Mouse (Mus musculus): ENCODE measurements at regions not wholly inside any gene's neighbourhood (a gene's known extent, or its start where the extent isn't known, plus 50 kb on each side); places are given as distances from the start of the nearest gene placed in this dataset.

DNA sequence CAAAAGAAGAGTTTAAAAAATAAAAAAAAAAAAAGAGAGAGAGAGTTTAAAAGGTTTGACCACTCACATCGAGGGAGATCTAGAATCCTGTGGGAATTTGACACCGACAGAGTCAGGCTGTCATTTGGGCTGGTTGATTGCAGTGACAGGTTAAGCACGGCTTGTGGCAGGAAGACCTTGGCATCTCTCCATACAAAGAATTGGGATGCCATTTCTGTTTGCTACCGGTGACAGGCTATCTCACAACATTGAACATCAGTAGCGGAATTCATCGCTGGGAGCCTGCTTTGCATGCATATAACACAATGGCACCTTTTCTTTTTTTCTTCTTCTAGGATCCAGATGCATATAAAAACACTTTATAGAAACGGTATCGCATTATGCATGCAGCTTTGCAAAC is 53.7 kb upstream of the Gm26657 start:
- no peak for DNase-seq (ENCODE audit: low read depth, low spot score)

DNA sequence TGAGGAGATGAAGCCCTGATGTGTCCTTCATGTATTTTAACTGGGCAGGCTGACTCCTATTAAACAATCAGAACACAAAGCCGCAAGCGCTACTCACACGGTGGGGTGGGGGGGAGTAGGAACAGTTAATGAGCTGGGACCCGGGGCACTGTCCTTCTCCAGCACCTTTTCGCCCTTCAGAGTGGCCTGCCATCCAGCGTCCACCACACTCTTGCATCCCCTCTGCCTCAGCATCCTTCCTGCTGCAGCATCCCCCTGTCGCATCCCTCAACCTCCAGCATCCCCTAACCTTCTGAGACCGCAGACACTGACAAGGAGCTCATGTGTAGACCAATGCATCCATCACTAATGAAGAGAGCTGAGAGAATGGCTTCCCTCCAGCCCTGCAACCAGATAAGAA is 54.2 kb upstream of the Gm26657 start:
- no peak for DNase-seq (ENCODE audit: low read depth, low spot score)

DNA sequence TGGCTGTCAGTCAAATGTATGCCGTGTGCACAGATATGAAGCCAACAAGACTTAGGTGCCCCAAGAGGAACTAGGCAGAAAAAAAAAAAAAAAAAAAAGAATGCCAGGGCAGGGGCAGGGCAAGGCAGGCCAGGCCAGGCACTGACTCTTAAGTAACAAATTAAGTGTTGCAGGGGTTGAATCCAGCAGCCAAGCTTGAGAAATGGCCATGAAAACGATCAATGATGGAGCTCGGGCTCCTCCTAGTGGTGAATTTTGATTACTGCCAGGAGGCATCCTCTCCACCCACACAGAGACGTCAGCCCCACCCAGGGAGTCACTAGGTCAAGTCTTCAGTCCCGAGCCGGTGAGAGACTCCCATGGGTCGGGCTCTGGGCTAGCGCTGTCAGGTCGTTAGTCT is 54.7 kb upstream of the Gm26657 start:
- peak; percentile 84 for DNase-seq (ENCODE audit: low read depth, low spot score)

DNA sequence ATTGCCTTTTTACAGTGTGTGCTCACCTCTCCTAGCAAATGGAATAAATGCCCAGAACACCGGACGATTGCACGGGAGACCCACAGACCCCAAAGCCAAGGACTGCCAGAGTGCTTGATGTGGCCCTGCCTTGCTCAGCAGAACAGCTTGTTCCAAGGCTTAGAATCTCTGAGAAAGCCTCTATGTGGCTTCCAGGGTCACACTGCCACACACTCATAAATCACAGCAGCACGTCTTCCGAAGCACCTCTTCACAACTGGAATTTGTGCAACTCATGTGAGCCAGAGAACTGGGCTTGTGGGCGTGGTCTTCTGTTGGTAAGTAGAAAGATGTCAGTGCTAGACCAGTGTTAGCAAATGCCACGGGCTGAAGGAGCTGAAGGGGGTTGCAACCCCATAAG is 55.8 kb upstream of the Gm26657 start:
- no peak for DNase-seq (ENCODE audit: low read depth, low spot score)

DNA sequence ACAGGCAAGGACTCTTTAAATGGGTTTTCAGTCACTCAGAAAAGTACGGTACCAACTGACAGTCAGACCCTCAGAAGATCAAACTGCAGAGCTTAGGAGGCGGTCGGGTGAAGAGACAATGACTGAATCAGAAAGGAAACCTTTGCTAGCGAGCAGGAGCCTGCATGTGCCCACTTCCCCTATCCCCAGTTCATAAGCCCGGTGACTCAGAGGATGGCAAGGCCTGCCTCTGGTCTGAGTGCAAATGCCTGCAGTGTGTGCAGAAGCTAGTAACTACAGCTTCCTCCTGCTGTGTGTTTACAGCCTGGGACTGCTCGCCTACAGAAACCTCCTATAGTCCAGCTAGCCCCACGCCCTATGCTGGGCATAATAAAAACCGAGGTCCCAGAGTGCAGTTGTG is 58.7 kb upstream of the Gm26657 start:
- DNase-seq (ENCODE audit: low read depth, low spot score): no peak

DNA sequence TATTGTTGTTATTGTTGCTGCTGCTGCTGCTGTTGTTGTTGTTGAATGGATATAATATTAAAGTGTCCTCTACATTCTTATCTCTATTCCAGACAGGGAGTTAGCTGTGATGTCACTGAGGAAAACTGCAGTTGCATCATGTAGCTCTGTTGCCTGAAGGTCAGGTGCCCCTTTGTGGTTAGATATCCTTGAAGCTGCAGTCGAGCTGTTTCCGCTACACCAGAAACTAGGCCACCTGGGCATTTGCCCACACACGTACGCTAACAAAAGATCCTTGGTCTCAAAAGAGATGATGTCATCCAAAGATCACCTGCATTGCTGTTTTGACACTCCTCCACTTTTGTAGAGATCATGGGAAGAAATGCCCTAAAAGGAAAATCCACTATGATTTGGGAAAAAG is 66.0 kb upstream of the Gm26657 start:
- no peak for DNase-seq (ENCODE audit: low read depth, low spot score)

DNA sequence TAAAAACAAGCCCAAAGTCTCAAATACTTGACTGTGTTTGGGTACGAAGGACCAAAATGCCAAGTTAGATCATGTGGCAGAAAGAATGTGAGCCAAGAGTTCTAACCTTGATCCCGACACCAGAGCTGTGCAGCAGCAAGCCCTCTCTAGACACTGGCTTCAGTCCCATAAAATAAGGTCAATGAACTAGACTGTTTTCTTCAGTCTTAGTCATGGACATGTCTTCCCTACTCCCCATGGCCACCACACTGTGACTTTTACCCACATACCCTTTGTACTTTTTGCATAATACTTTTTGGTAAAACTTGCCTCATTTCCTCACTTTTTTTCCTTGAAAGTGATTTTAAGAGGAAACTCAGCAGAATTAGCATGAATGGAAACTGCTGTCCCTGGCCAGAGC is 74.9 kb upstream of the Gm26657 start:
- no peak for DNase-seq (ENCODE audit: low read depth, low spot score)

DNA sequence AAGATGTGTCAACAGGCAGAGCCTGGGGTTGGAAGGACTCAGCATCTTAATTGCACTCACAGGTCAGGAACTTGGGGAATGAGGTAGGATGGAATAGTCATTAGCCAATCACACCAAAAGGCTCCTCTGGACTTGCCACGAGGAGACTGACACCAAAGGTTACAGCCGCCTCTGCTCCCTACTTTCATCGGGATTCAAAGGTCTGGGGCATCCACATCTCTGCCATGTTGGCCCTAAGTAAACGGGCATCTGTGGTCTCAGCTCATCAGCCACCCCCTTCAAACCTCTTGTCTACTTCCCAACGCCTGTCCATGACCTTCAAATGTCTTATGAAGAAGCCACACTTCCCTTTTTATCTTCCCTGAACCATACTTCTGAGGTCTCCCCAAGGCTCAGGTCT is 78.1 kb upstream of the Gm26657 start:
- no peak for DNase-seq (ENCODE audit: low read depth, low spot score)

DNA sequence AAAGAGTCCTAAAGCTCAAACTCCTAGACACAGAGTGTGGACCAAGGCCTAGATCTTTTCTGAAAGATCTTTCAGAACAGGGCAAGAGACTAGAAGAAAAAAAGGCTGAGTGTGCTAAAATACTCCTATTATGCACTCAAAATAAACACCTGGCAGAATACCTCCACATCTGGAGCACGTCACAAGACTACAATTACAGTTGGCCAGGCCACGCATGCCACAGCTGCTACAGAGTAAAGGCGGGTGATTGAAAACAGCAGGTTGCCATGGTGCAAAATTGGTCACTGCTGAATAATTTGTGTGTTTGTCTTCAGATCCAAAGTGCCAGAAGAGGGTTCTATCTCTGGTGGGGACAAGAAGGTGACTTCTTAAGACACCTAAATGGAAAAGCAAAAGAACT is 82.8 kb upstream of the Gm26657 start:
- no peak for DNase-seq (ENCODE audit: low read depth, low spot score)

DNA sequence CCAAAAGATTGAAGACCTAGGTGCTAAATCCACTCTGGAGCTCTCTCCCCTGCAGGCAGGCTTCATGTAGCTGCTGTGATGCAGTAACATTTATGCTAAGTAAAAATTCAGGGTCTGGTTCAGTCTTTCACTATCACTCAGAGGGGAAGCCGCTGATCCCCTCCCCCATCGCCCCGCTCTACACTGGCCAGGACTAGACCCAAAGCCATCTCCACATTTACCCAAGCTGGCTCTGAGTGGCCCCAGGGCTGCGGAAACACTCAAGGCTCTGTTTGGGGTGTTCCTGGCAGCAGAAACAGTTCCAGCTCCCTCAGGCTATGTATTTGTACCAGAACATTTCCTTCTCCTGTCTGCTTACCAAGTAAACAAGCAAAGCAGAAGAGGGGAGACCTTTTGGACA is 85.5 kb upstream of the Gm26657 start:
- DNase-seq (ENCODE audit: low read depth, low spot score): no peak

DNA sequence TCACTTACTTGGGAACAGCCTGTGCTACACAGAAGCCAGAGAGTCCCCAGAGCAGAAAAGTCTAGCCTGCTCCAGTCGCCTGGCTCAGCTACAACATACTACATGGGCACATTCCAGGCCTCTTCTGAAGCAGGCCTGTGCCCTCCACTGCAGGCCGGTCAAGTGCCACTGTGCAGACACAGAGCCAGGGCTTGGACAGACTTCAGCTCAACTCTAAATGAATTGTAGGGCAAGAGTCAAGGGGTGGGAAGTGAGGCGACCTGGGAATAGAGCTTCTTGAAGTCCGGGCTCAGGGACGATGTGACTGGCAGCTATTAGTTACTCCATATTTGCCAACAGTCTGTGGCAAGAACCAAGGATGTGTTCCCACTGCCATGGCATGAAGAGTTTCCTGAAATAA is 87.1 kb upstream of the Gm26657 start:
- no peak for DNase-seq (ENCODE audit: low read depth, low spot score)

DNA sequence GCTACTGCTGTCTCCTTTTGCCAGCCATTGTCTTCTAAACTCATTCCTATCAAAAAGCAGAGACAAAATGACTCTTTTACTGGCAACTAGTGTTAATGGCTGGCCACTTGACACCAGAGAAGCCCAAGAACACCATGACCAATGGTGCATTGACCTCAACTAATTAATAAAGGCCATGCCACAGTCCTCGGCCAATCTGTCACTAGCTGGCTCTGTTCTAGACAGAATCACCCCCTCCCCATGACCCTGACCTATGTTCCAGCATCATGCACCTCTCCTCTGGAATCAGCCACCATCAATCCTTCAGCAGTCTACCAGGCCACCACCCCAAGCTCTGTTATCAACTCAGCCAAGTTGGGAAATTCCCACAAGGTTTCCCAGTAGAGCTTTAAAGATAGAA is 90.1 kb upstream of the Gm26657 start:
- no peak for DNase-seq (ENCODE audit: low read depth, low spot score)

DNA sequence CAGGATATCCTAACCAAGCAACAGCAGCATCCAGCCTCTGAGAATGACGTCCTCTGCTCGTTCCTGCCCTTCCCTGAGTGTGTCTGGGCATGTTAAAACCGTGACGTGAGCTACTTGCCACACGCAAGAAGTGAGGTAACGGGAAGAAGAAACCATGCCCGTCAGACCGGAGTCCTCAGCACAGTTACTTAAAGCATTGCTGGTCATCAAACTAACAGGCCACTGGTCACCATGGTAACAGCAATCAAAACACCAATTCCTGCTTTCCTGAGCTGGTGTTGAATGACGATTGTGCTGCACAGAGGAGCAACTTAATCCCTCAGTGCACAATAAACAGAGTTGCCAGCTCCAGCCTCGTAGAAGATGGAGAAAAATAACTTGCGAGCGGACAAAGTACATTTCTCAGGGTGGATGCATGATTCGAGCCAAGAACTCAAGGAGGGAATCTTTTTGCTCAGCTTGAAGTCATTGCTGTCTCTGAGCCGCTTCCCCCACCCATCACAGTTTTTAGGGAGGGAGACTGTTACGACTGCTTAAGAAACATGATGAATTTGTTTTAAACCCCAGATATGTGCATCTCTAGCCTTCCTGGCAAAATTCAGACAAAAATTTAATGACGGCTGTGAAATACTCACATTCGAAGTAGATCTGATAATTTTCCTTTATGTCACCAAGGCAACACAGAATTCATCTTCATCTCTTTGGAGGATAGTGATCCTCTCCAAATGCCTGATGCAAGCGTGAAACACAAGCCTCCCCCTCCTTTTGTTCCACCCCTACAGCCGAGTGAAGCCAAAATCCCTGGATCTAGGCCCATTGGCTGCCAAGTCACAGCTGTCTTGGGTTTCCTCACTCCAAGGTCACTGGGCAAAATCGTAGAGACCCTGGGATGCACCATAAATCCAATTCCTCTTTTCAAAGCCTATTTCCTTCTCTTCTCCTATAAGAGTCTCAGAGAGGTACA is 95.6 kb upstream of the Gm26657 start:
- DNase-seq (ENCODE audit: low read depth, low spot score): no peak

DNA sequence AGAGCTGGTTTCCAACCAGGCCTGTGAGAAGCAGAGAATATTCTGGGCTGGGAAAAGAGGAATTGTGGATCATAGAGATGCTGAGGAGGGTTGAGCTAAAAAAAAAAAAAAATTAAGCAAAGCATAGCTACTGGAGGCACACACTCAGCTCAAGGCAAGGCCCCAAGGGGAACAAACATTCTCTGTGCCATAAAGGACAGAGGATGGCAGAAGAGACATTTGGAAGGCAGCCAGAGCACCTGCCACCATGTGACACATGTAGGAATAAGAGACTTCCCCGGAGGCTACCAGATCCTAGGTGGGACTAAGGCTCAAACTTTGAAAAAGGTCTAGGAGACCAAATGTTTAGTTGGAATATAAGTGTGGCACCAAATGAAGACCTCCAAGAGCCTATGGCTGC is 96.4 kb upstream of the Gm26657 start:
- DNase-seq (ENCODE audit: low read depth, low spot score): no peak

DNA sequence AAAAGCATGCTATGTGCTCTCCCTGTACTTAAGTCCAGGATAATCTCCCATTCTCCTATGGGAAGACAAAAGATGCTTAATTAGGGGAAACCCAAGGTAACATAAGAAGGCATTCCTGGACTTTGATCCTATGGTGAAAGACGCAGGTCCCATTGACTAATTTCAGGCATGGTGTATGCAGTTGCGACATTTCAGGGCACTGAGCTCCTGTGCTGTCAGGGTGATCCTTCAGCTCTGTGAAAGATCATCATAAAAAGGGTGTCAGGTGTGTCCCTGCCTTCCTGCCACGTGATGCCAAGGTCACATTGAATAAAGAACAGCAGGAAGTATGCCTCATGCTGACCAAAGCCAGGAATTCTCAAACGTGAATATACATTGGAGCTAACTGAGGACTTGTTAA is 100.2 kb upstream of the Gm26657 start:
- peak; percentile 6 for DNase-seq (ENCODE audit: low read depth, low spot score)

DNA sequence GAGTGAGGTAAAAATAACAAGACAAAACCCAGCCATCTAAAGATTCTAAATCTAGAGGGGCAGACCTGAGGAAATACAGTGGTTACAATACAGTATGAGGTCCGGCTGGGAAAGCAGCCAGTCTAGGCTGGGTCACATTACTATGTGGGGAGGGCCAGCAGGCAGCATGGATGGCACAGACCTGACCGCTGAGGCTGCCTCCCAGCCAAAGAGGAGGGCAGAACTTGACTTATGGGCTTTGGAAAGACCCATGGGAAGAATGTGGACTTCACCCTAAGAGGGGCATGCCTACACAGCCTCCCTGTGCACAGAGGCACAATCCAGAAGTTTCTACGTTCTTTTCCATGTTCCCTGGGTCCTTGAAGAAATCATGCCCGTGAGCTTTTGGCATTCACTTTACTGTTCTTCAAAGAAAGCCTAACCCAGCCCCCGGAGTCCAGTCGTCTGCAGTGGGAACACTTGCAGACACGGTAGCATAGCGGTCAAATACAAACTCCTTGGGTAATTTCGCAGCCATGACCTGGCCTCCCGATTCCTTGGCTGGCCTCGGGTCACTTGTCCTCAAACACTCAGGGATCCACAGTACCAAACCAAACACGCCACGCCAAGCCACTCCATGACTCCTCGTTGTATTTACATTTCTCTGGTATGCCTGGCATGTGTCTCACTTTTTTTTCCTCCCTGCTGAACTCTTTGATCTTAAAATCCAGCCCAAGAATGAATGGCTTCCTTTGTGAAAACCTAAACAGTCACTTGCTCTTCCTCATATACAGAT is 101.0 kb upstream of the Gm26657 start:
- DNase-seq (ENCODE audit: low read depth, low spot score): no peak

DNA sequence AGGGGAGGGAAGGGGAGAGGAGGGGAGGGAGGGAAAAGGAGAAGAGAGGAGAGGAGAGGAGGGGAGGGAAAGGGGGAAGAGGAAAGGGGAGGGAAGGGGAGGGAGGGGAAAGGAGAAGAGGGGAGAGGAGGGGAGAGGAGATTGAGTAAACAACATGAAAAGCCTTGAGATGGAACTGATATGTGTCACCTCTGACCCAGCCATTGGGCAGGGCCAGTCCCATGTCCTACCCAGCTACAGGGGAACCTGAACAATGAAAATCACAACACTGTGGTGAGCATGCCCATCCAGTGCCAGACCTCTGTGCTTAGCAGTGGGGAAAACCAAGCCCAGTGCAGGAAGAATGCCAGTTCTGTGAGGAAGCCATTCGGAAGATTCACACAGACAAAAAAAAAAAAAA is 103.6 kb upstream of the Gm26657 start:
- no peak for DNase-seq (ENCODE audit: low read depth, low spot score)

DNA sequence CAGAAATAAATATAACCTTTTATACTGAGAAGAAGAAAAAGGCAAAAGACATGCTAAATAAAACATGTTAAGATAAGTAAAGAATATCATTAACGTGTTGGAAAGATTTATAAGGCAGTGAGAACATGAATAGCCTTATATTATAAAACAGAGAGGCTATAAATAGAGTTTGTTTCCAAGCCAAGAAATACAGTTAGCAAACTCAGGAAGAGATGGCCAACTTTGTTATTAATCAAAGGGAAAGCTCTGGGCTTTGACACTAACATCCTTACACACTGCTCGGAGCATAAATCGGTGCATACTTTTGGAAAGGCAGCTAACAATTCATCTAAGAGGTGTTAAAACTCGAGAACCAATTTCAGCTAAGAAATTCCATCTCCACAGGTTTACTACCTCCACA is 106.3 kb upstream of the Gm26657 start:
- no peak for DNase-seq (ENCODE audit: low read depth, low spot score)

DNA sequence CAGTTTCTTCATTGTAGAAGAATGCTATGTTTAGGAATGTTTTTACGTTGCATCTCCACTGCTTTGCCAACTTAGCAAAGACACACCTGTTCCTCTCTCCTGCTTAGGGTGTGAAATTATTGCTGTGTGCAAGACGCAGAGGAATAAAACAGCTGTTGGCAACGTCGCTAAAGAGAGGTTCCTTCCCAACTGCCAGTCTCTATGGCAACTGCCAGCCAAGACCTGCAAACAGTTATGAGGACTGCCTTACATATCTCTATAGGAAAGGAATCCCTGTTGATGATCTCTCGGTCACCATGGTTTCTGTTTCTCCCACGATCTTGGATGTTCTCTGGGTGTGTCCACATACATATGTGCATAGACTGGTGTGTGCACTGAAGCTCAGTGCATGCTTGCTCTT is 109.6 kb upstream of the Gm26657 start:
- no peak for DNase-seq (ENCODE audit: low read depth, low spot score)

DNA sequence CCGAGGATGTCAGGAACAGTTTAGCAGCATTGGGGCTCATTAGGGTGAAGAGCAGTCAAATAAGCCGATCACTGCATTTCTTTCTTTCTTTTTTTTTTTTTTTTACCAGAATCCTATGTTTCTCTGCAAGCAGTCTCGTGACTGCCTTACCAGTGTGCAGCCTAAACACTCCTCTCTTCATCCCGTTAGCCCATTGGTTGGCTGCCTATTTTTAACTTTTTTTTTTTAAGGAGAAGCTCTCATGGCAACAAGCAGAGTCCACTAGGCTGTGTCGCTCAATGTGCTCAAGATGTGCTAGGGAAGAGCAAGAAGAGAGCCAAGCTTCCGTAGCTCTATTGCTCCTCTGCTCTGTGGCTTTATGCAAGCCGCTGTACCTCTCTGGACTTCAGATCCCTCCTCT is 112.7 kb upstream of the Gm26657 start:
- no peak for DNase-seq (ENCODE audit: low read depth, low spot score)

DNA sequence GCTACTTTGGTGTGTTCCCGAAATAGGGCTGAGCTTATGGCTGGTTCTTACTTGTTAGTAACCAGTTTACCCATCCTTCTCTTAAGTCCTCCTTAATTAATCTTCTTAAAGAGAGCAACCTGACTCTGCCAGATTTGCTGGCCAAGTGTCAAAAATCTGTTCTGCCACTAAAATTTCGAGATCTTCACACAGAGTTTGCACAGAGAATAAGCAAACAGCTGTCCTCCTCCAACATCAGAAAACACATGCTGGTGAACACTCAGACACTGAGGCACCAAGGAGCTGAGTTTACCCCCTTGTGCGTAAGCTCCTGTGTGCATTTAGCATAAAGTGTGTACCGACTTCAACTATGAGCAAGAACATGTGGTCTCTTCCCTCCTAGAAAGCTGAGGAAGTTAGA is 118.1 kb upstream of the Gm26657 start:
- DNase-seq (ENCODE audit: low read depth, low spot score): no peak

DNA sequence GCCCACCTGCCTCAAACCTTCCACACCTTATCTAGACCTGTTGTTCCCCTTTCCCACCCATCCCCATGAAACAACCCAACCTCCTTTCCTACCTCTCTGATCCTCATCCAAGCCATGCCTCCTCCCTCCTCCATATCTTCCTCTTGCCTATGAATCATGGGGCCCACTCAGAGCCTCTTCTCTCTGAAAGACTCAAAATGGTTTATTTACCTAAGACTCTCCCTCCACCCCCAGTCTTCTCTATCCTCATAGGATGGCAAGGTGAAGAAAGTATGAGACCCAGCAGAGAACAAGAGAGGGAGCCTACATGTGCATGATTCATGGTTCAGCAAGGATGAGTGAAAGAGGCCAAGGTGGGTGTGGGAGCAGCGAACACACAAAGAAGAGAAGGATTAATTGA is 118.5 kb upstream of the Gm26657 start:
- DNase-seq (ENCODE audit: low read depth, low spot score): no peak

DNA sequence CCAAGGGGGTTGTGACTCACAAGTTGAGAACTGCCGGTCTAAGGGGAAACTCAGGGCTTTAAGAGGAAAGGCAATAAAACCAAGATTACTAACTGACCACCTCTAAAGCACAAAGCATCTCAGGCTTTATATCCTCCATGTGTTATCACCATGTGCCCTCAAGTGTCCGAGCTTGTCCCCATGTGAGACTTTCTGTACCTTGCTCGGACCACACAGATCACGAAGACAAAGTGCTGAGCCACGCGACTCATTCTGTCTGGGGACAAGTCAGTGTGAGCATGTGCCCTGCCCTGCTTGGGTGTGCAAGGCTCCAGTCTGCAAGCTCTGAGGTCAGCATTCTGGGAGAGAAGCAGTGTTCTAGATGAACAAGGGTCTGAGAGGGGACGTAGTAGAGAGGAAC is 119.2 kb upstream of the Gm26657 start:
- no peak for DNase-seq (ENCODE audit: low read depth, low spot score)
